Mouse (Mus musculus) liver, adult (tissue): ENCODE results near the gene Slc38a2.
A peak's percentile ranks its signal among the peaks of the same experiment; 100 is the strongest.

Source experiments
- GATA4 ChIP-seq: IDR thresholded peaks from 2 replicates; pipeline ENCODE4 v1.6.1; 2014; ENCODE audit warnings: mild to moderate bottlenecking, low read length; ENCODE audit not compliant: insufficient replicate concordance

The Slc38a2 gene

DNA sequence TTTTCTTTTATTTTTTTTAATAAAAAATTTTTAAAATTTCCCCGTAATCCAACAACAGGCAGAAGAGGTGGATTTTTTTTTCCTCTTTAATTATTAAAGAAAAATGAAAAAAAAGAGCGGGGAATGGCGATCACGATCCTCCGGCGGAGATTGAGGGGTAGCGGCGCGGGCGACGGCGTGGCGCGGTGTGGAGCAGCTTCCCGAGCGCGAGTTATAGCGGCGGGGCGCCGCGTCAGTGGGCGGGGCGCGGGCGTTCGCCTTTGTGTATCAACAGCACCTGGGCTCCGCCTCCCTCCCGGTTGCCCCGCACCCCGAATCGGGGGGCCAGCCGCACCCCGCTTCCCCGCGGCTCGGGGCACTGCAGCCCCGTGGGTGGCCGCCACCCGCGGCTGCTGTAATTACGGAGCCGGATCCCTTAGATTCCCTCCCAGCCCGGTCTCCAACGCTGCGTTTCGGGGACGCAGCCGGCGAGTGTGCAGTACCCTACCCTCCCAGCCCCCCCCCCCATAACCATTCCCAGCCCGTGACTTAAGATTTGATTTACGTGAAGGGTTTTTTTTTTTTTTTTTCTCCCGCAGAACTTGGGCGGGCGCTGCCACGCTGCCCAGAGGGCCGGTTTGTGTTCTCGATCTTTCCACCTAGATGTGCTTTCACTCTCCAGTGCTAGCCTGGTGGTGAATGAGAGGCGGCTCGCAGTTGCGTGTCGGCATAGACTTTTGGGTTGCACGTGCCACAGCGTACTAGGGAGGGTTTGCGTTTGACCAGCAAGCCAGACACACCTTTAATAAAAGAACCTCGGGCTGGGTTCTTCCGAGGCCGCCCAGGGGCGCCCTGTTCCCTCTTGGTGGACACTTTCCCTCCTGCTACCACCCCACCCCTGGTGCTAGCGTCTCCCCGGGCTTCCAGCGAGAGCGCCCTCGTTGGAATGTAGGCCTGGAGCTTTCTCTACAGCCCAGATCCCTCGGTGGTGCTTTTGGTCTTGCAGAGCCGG lies at the start of gene Slc38a2:
Gene Slc38a2 (minus strand): TSS at position 210 of the 991 bp plus-strand sequence.
- peak; percentile 21; the same call in 1 of the 2 replicates for TF ChIP-seq GATA4

DNA sequence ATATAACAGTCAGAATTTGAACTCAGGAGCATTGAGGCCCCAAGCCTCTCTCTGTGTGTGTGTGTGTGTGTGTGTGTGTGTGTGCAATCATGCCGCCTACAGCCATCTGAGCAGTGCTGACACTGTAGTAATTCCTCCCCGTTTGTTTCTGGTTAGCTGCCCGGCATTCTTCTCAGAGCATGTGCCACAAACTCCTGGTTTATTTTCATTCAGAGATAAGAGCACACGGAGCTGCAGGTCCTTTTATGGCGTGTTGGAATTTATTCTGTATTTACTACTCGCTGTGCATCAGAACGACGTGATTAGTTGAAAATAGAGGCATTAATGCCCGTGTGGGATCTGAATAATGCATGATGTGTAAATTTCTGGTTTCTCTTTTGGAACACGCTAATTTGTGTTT lies 49.6 kb upstream of the Slc38a2 start:
- no peak for TF ChIP-seq GATA4

DNA sequence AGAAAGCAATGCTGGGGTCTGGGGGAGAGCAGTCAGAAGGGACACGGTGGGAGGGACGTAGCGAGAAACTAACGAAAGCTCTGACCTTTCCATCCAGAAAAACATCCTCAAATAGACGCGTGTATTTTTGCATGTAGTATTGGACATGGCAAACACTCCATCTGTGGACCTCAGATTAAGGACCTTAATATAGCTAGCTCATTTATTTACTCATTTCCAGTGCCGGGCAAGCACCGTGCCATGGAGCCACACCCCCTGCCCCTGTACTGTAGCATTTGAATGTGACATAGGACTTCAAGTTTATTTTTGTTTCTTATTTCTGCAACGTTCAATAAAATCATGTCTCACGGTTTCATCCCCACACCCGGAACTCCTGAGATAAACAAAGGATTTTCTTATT lies 48.0 kb upstream of the Slc38a2 start:
- TF ChIP-seq GATA4: no peak

DNA sequence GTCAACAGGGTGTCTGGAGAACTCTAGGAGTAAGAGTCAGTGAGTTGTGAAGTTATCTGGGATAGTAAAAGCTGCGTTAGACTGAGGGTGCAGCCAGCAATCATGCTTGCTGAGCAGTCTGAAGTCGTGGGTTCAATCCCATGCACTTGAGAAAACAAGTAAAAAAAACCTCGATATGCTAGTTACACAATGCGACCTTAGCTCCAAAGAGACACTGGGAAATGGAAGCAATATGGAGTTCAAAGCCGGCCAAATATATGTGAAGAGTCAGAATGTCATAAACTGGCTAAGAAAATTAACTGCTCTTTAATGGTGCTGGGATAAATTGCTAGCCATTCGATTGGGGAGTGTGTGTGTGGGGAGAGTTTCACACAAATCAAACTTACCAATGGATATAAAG lies 47.5 kb upstream of the Slc38a2 start:
- TF ChIP-seq GATA4: no peak

DNA sequence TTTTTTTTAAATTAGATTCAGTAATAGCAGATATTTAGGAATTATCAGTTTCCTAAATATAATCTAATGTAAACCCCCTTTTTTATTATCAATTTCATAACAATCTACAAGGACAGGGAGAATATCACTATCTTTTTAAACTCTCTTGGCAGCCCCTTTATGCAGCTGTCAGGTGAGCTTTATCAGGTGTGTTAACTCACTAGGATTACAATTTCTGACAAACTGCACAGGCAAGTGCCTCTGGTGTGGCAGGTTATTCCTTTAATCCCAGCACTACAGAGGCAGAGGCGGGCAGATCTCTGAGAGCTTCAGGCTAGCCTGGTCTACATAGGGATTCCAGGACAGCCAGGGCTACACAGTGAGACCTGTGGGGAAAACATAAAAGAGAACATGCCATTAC lies 45.8 kb upstream of the Slc38a2 start:
- no peak for TF ChIP-seq GATA4

DNA sequence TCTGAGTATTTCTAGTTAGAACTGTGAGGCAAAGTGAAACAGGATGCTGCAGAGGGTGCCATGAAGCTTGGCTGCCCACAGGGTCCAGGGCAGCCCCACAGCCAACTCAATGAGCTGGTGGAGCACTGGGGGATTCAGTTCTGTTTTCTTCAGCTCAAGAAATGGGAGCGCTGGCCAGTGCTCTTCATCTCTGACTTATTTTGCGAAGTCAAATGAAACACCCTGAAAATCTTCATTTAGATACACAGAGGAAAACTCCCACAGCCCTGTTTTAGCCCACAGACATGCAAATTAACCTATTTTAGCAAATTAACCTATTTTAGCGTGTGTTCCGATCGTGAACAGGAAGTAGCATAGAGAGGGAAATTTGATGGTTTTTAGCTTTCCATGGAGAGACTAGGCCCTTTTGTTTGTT lies 45.4 kb upstream of the Slc38a2 start:
- TF ChIP-seq GATA4: no peak

DNA sequence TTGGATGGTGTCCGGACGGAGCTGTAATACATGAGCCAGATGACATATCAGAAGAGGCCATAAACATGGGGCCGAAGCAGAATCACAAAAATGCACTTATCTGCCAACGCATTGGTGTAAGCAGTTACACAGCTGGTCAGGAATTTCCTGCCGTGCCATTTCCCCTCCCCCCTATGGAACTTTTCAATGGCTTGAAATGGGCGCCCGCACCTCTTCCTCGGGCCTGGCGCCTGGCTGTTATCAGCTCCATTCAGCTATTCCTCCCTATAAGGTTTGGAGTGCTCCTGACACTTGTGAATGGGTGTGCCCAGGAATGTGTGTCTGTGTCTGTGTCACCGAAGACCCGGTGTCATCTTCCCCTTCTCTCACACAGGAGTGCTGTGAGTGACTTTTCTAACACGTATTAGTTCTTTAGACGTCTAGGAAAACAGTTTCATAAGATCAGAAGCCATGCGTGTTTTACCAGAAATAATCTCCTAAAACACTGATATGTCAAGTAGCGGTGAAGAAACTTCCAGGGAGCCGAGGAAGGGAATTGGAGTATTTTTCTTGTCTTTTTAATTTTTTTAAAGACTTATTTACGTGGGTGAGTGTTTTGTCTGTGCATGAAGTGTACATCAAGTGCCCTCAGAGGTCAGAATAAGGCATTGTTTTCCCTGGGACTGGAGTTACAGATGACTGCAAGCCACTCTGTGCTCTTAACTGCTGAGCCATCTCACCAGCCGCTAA lies 44.8 kb upstream of the Slc38a2 start:
- TF ChIP-seq GATA4: 0 out of 2 replicates have a peak, but pooled peaks have one; percentile 39

DNA sequence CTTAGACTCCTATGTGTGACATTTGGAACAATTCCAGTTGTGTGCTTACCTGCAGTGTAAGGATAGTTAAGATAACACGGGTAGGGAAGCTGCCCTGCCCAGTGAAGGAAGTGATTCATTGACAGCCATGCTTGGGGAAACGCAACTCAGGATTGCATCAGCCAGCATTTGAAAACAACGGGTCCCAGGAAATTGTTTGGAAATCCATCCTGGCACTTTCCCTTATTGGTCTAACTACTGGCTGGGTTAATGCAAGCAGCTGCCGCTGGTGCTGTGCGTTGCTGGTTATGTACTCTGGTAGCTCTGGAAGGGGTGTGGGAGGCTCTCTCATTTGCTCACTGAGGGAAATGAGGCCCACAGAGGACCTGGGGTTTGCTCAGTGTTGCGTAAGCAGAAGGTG lies 43.7 kb upstream of the Slc38a2 start:
- TF ChIP-seq GATA4: no peak

DNA sequence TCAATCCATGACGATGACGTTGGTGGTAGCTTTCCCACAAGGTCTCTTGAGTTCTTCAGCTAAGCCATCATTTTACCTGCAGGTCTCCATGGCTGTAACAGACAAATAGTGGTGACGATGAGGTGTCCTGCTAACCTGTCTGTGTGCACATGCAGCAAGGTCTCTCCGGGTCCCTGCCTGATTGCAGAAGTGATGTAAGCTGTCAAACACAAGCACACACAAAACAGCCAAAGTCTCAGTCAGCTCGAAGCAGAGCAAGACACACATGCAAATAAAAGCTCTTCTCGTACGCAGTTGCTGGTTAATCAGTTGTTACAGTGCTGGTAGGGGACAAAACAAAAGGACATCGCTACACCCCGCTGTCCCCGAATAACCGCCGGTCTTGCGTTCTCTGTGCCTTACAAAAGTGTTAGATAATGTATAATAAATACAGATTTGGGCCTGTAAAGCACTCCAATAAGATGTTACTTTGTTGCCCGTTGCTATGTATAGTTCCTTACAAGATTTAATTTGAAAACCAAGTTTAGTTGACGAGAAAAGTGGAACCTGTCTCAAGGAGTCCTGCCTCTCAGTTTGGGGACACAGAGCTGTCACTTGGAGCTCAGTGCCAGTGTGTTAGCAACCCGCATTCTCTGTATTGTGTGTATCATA lies 43.2 kb upstream of the Slc38a2 start:
- TF ChIP-seq GATA4: peak; percentile 62; the same call in 1 of the 2 replicates

DNA sequence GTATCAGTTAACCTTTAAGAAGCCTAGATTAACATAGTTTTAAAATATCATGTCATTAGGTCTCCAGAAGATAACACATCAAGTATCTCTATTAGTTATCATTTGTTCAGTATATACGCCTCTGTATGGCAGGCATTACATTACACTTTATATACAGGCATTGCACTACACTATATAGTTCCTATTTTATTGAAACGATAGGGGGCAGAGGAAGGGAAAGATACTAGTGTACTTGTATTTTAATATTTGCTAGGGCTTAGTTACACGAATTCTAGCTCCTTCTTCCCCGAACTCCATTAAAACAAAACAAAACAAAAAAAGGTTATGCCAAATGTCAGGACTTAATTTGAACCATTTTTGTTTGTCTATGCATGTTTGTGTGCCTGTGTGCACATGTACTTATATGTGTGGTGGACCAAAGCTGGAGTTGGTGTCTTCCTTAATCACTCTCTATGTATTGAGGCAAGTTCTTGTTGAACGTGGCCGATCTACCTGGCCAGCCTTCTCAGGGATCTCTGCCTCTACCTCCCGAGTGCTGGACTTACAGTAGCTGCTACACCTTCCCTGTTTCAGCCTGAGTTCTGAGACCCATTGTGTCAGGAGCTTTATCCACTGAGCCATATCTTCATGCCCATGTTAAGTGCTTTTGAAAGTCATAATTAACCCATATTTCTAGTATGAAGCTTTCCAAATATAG lies 41.5 kb upstream of the Slc38a2 start:
- no peak for TF ChIP-seq GATA4

DNA sequence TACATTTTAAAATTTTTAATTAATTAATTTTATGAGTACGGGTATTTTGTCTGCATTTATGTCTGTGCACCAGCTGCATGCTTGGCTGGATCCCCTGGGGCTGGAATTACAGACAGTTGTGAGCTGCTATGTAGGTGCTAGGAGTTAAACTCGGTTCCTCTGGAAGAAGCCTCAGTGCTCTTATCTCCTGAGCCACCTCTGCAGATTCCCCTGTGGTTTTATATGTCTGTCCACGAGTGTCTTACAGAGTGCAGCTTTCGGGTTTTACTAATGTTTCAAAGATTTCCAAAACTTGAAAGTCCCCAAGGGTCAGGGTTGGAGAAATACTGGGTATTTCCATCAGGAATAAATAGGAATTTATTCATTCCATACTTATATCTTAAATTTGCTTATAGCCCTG lies 40.6 kb upstream of the Slc38a2 start:
- TF ChIP-seq GATA4: no peak

DNA sequence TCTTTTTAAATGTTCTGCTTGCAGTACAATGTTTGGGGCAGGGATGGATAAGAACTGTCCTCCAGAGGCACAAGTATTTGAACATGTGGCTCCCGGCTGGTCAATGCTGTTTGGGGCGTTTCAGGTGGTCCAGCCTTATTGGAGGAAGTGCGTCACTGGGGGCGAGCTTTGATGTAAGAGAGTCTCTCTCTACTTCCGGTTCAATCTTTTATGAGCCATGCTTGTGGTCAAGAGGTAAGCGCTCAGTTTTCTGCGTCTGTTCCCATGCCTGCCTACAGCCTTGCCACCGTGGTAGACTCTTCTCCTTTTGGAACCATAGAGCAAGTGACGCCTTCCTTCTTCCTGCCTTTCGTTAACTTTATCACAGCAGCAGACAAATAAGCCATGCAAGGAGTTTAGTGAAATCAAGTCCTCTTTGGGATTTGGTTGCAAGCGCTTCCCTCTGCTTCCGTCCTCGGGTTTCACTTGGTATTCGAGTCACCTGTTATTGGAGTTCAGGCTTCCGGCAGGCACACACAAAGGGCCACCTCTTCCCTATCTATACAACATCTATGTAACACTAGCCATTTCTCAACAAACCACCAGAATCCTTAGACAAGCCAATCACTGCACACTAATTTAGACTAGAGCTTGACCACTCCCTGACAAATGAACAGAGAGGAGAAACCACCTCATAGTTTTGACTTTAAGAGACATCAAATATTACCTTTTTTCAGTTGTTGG lies 37.3 kb upstream of the Slc38a2 start:
- no peak for TF ChIP-seq GATA4

DNA sequence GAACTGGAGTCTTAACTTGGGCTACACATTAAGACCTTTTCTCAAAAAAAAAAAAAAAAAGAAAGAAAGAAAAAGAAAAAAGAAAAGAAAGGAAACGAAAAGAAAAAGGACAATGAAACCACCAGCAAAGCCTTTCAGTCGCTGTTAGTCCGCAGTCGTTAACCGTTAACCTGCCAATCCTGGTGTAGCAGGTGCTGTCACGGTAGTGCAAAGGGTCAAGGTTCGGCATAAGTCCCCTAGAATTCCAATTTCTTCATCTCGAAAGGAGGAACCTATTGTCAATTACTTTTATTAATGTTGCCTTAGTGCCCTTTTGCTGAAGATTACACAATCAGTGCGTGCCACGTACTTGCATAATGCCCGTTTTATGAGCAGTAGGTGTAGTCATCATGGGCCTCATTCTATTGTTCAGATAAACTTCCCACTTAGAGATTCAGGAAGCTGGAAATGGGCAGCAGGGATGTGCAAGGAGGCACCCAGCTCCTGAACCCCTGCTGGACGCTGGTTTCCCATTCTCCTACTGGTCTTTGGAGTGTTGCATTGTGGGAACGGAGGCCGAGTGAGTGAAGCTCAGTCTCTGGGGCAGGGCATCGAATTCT lies 36.1 kb upstream of the Slc38a2 start:
- no peak for TF ChIP-seq GATA4

DNA sequence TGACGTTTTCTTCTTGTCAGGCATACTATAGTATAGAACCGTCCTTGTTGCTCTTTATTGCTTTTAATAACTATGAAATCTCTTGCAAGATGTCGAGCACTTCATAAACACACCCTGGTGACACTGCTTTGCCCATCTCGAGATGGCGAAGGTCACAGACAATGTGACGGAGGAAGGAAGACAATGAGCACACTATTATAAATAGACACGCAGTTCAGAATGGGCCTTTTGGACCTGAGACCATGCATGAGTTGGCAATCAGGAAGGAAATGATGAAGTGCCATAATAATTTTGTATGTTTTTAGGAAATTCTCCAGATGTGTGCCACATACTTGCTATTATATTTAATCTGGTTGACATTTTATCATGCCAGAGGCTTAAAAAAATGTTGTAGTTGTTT lies 34.9 kb upstream of the Slc38a2 start:
- TF ChIP-seq GATA4: no peak

DNA sequence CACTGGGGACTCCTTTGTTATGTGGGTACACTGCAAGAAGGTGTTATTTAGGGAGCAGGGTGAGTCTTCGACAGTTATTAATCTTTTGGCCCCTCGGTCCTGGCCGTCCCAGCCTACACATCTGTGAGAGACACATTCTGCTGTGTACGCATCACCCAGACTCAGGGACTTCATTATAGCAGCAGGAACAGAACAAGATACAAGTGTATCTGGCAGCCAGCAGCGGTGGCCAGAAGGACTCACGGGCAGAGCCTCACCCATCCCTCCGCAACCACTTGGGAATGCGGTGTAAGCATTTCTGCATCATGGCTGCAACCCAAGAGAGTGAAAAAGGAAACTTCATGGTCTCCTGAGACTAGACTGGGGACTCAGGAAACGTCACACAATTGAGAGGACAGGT lies 30.9 kb upstream of the Slc38a2 start:
- TF ChIP-seq GATA4: no peak
